Mouse (Mus musculus) adrenal gland (tissue): ENCODE results near the gene Cmtm2b.

ENCODE experiments used
- intact Hi-C: fragments of 180-260 bp; cut with DNase I; formaldehyde crosslinking; loops from one replicate; pipeline ENCODE4 v1.15.1; 2025

The Cmtm2b gene

DNA sequence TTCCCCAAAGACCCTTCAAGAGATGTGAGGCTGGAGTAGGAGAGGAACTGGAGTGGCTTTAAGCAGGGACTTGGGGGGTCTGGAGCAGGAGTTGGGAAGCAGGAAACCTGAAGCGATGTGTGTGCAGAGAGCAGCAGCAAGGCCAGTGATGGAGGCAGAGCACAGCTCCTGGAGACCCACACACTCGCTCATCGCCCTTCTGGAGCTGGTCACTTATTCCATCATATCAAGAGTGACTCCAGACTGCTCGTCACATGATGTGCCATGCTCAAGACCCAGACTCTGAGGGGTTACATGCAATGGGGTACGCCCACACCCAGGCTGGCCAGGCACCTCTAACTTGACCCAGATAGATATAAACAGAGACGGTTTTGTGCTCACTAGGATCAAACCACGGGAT, 58.2 kb downstream of the Cmtm2b start:
- intact Hi-C loops: no loop called here
